Comparison of ENCODE assay signal across 6 mouse cellular contexts in genomic region chr17:14935280-14935679, GRCm38 (mm10). TPM values are rescaled to one million over a fixed set of nuclear protein-coding genes. Genes with fewer than 3 reads are reported as not detected.
"Had no signal": no experiment of that assay in that cellular context is flagged by ENCODE, and none has a peak within 500 bp of the region (broad histone marks: within the 10 kb centered on the region; RNA-seq: fewer than 3 reads in every experiment).

No protein-coding gene starts in this region.

RNA-seq across cellular contexts. Expression of gene Gm3417, which starts 43.3 kb away (rescaled TPM):
- polyA plus RNA-seq: lung, embryonic 15.5 days; macrophage; midbrain, embryonic 15.5 days; neural tube, embryonic 14.5 days; stomach, embryonic 15.5 days; urinary bladder, adult 2 months had no signal
